Mouse (Mus musculus): ENCODE measurements around the gene Hsph1. TPM values are rescaled to one million over a fixed set of nuclear protein-coding genes. Genes with fewer than 3 reads are reported as not detected.
A peak's percentile ranks its signal among the peaks of the same experiment; 100 is the strongest.

The Hsph1 gene
- polyA plus RNA-seq, 1 experiment: 38.0 TPM

- Histone ChIP-seq H3ac (ENCODE audit: control insufficient read depth, insufficient read length) (peak overlapping the region; percentile 10), H3K36me3 (ENCODE audit: control insufficient read depth, insufficient read depth) (peaks cover 15% of the 10 kb centered on the region), H3K4me3 (peak overlapping the region; percentile 74), H3K27me3 (ENCODE audit: control insufficient read depth, insufficient read depth, insufficient read length) (no peaks in the 10 kb centered on the region), H3K4me2 (ENCODE audit: low read depth) (peak overlapping the region; percentile 81), H3K79me2 (ENCODE audit: control insufficient read depth, insufficient read depth) (peaks cover 35% of the 10 kb centered on the region)
- TF ChIP-seq E2F4 (IDR thresholded peaks at IDR 0.05; ENCODE audit: insufficient read depth): no peak
- TF ChIP-seq POLR2A (IDR thresholded peaks at IDR 0.05; ENCODE audit: insufficient read length, low read depth): no peak
- TF ChIP-seq POLR2AphosphoS2 (IDR thresholded peaks at IDR 0.05; ENCODE audit: insufficient read length, low read depth): no peak
Observed at GRCm38 (mm10) chr5:149635556-149635955, 620 bp downstream of the Hsph1 start.

DNA sequence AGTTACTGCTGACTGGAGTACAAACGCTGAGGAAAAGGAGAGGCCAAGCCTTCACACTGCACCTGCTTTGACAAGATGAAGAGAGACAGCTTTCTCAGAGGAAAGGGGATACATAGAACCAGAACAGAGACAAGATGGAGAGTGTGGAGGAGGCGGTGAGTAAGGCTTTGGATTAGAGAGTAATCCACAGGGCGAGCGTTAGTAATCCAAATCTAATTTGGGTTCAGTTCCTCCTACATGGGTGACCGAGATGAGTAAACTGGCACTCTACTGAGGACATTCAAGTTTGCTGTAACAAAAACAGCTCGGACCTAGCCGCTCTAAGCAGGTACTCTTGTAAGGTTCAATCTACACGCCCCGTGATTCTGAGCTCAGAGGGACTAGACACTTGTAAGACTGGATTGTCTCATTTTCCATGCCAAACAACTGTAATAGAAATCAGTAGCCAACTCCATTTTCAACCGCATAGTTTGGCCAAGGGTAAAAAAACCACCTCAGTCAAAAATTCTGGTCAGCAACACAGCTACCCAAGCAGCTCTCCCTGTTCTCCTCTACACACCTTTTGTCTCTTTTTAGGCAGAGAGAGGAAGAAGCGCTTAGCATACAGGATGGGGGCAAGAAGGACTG lies 1.7 kb downstream of the Hsph1 start:
- H3K4me3 ChIP-seq: peak overlapping the region; percentile 74
- peaks cover 25% of the 10 kb centered on the region for H3K36me3 ChIP-seq (ENCODE audit: control insufficient read depth, insufficient read depth)
- no peak overlapping the region for H3ac ChIP-seq (ENCODE audit: control insufficient read depth, insufficient read length)
- TF ChIP-seq MYOG (IDR thresholded peaks at IDR 0.05; ENCODE audit: control insufficient read depth in 1 of 3, insufficient read depth in 1 of 3, insufficient read length in 2 of 3, low read depth in 2 of 3) (no peak), CEBPB (IDR thresholded peaks at IDR 0.05; ENCODE audit: insufficient read depth, poor library complexity, severe bottlenecking) (no peak), TCF12 (IDR thresholded peaks at IDR 0.05; ENCODE audit: insufficient read depth, poor library complexity, severe bottlenecking) (no peak), MYOD1 (IDR thresholded peaks at IDR 0.05; ENCODE audit: control insufficient read depth in 1 of 3, insufficient read length in 2 of 3, low read depth in 2 of 3) (no peak), POLR2A (IDR thresholded peaks at IDR 0.05; ENCODE audit: insufficient read length, low read depth) (no peak), POLR2AphosphoS2 (IDR thresholded peaks at IDR 0.05; ENCODE audit: insufficient read length, low read depth) (no peak), REST (IDR thresholded peaks at IDR 0.05; ENCODE audit: insufficient read depth, insufficient read length) (no peak), TCF3 (IDR thresholded peaks at IDR 0.05; ENCODE audit: insufficient read length, low read depth) (no peak), SRF (IDR thresholded peaks at IDR 0.05; ENCODE audit: control insufficient read depth, insufficient read length, low read depth) (no peak), USF1 (IDR thresholded peaks at IDR 0.05; ENCODE audit: low read depth) (no peak), MAX (IDR thresholded peaks at IDR 0.05; ENCODE audit: low read depth) (no peak), E2F4 (IDR thresholded peaks at IDR 0.05; ENCODE audit: insufficient read depth) (no peak)
- peak overlapping the region; percentile 81 for H3K4me2 ChIP-seq (ENCODE audit: low read depth)
- peaks cover 35% of the 10 kb centered on the region for H3K79me2 ChIP-seq (ENCODE audit: control insufficient read depth, insufficient read depth)
- no peaks in the 10 kb centered on the region for H3K27me3 ChIP-seq (ENCODE audit: control insufficient read depth, insufficient read depth, insufficient read length)

- Histone ChIP-seq H3K27me3 (ENCODE audit: control insufficient read depth, insufficient read depth, insufficient read length) (no peaks in the 10 kb centered on the region), H3K4me2 (ENCODE audit: low read depth) (no peak overlapping the region), H3ac (ENCODE audit: control insufficient read depth, insufficient read length) (no peak overlapping the region), H3K79me2 (ENCODE audit: control insufficient read depth, insufficient read depth) (no peaks in the 10 kb centered on the region), H3K36me3 (ENCODE audit: control insufficient read depth, insufficient read depth) (peaks cover 48% of the 10 kb centered on the region), H3K4me3 (no peak overlapping the region)
- no peak for TF ChIP-seq MYOG (IDR thresholded peaks at IDR 0.05; ENCODE audit: control insufficient read depth in 1 of 3, insufficient read depth in 1 of 3, insufficient read length in 2 of 3, low read depth in 2 of 3)
Observed at GRCm38 (mm10) chr5:149625547-149625946, 10.6 kb downstream of the Hsph1 start.

- Histone ChIP-seq H3K27me3 (ENCODE audit: control insufficient read depth, insufficient read depth, insufficient read length) (no peaks in the 10 kb centered on the region), H3ac (ENCODE audit: control insufficient read depth, insufficient read length) (no peak overlapping the region), H3K4me3 (no peak overlapping the region), H3K4me2 (ENCODE audit: low read depth) (peak overlapping the region; percentile 1), H3K79me2 (ENCODE audit: control insufficient read depth, insufficient read depth) (no peaks in the 10 kb centered on the region), H3K36me3 (ENCODE audit: control insufficient read depth, insufficient read depth) (peaks cover 47% of the 10 kb centered on the region)
- TF ChIP-seq MYOG (IDR thresholded peaks at IDR 0.05; ENCODE audit: control insufficient read depth in 1 of 3, insufficient read depth in 1 of 3, insufficient read length in 2 of 3, low read depth in 2 of 3): no peak
- TF ChIP-seq E2F4 (IDR thresholded peaks at IDR 0.05; ENCODE audit: insufficient read depth): no peak
- TF ChIP-seq TCF3 (IDR thresholded peaks at IDR 0.05; ENCODE audit: insufficient read length, low read depth): no peak
- TF ChIP-seq MAX (IDR thresholded peaks at IDR 0.05; ENCODE audit: low read depth): no peak
- no peak for TF ChIP-seq USF1 (IDR thresholded peaks at IDR 0.05; ENCODE audit: low read depth)
- no peak for TF ChIP-seq TCF12 (IDR thresholded peaks at IDR 0.05; ENCODE audit: insufficient read depth, poor library complexity, severe bottlenecking)
- no peak for TF ChIP-seq SRF (IDR thresholded peaks at IDR 0.05; ENCODE audit: control insufficient read depth, insufficient read length, low read depth)
- TF ChIP-seq CEBPB (IDR thresholded peaks at IDR 0.05; ENCODE audit: insufficient read depth, poor library complexity, severe bottlenecking): no peak
- no peak for TF ChIP-seq POLR2A (IDR thresholded peaks at IDR 0.05; ENCODE audit: insufficient read length, low read depth)
- no peak for TF ChIP-seq REST (IDR thresholded peaks at IDR 0.05; ENCODE audit: insufficient read depth, insufficient read length)
- no peak for TF ChIP-seq MYOD1 (IDR thresholded peaks at IDR 0.05; ENCODE audit: control insufficient read depth in 1 of 3, insufficient read length in 2 of 3, low read depth in 2 of 3)
- no peak for TF ChIP-seq POLR2AphosphoS2 (IDR thresholded peaks at IDR 0.05; ENCODE audit: insufficient read length, low read depth)
Observed at GRCm38 (mm10) chr5:149623815-149624675, 12.1 kb downstream of the Hsph1 start.

DNA sequence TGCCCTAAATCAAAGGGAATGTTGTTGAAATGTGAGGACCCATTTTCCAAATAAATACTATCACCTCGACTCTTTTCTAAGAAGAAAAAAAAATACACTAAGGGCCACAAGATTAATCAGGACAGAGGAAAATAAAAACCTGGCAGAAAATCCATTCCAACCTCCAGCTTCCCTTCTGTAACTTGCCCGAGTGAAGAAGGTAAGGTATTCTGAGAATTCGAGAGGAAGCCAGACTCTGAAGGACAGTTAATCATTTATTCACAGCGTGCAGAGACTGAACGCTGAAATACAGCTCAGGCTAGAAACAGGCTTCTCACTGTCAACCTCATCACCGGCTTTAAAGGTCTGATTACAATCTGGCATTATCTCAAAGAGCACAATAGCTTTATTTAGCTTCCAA lies 13.5 kb downstream of the Hsph1 start:
- Histone ChIP-seq H3K79me2 (ENCODE audit: control insufficient read depth, insufficient read depth) (no peaks in the 10 kb centered on the region), H3K36me3 (ENCODE audit: control insufficient read depth, insufficient read depth) (peaks cover 51% of the 10 kb centered on the region), H3K4me3 (no peak overlapping the region), H3ac (ENCODE audit: control insufficient read depth, insufficient read length) (no peak overlapping the region), H3K27me3 (ENCODE audit: control insufficient read depth, insufficient read depth, insufficient read length) (no peaks in the 10 kb centered on the region), H3K4me2 (ENCODE audit: low read depth) (no peak overlapping the region)
- TF ChIP-seq CEBPB (IDR thresholded peaks at IDR 0.05; ENCODE audit: insufficient read depth, poor library complexity, severe bottlenecking) (no peak), TCF3 (IDR thresholded peaks at IDR 0.05; ENCODE audit: insufficient read length, low read depth) (no peak), MYOD1 (IDR thresholded peaks at IDR 0.05; ENCODE audit: control insufficient read depth in 1 of 3, insufficient read length in 2 of 3, low read depth in 2 of 3) (no peak), POLR2AphosphoS2 (IDR thresholded peaks at IDR 0.05; ENCODE audit: insufficient read length, low read depth) (no peak), SRF (IDR thresholded peaks at IDR 0.05; ENCODE audit: control insufficient read depth, insufficient read length, low read depth) (no peak), POLR2A (IDR thresholded peaks at IDR 0.05; ENCODE audit: insufficient read length, low read depth) (no peak), USF1 (IDR thresholded peaks at IDR 0.05; ENCODE audit: low read depth) (no peak), MAX (IDR thresholded peaks at IDR 0.05; ENCODE audit: low read depth) (no peak), TCF12 (IDR thresholded peaks at IDR 0.05; ENCODE audit: insufficient read depth, poor library complexity, severe bottlenecking) (no peak), E2F4 (IDR thresholded peaks at IDR 0.05; ENCODE audit: insufficient read depth) (no peak), MYOG (IDR thresholded peaks at IDR 0.05; ENCODE audit: control insufficient read depth in 1 of 3, insufficient read depth in 1 of 3, insufficient read length in 2 of 3, low read depth in 2 of 3) (no peak), REST (IDR thresholded peaks at IDR 0.05; ENCODE audit: insufficient read depth, insufficient read length) (no peak)
